Mouse (Mus musculus) intestine, postnatal 0 days (tissue): ENCODE data around the gene Wdr31. TPM values are rescaled to one million over a fixed set of nuclear protein-coding genes. Genes with fewer than 3 reads are reported as not detected.
A peak's percentile ranks its signal among the peaks of the same experiment; 100 is the strongest.

ENCODE experiments used
- ATAC-seq: fragments of 200-750 bp; cut with Nextera tagmentation; 2 replicates; pipeline ENCODE4 v1.8.0; 2017; ENCODE audit warnings: mild to moderate bottlenecking, moderate TSS enrichment, moderate library complexity
- H3K27ac ChIP-seq: fragments of 300-500 bp; sonication (generic); 2 replicates; pipeline ENCODE4 v1.5.1; 2014; ENCODE audit warnings: mild to moderate bottlenecking, low read depth, low read length, moderate library complexity
- H3K27me3 ChIP-seq: fragments of 300-500 bp; sonication (generic); replicated peaks from 2 replicates; pipeline ENCODE4 v1.6.1; 2014; ENCODE audit warnings: low read length, mixed read lengths; ENCODE audit not compliant: control insufficient read depth, insufficient read depth
- H3K36me3 ChIP-seq: fragments of 300-500 bp; sonication (generic); 2 replicates; pipeline ENCODE4 v1.6.1; 2014; ENCODE audit warnings: mild to moderate bottlenecking, moderate library complexity; ENCODE audit not compliant: control insufficient read depth, insufficient read depth
- H3K4me1 ChIP-seq: fragments of 300-500 bp; sonication (generic); replicated peaks from 2 replicates; pipeline ENCODE4 v1.6.1; 2014; ENCODE audit warnings: antibody characterized with exemption, low read length, mixed read lengths; ENCODE audit not compliant: control insufficient read depth, insufficient read depth
- H3K4me2 ChIP-seq: fragments of 300-500 bp; sonication (generic); replicated peaks from 2 replicates; pipeline ENCODE4 v1.6.1; 2014; ENCODE audit warnings: low read depth, mild to moderate bottlenecking, moderate library complexity
- H3K4me3 ChIP-seq: fragments of 300-500 bp; sonication (generic); 2 replicates; pipeline ENCODE4 v1.5.1; 2014; ENCODE audit warnings: low read depth, low read length
- H3K9ac ChIP-seq: fragments of 300-500 bp; sonication (generic); 2 replicates; pipeline ENCODE4 v1.6.1; 2014; ENCODE audit warnings: mild to moderate bottlenecking, low read depth, low read length
- H3K9me3 ChIP-seq: fragments of 300-500 bp; sonication (generic); 2 replicates; pipeline ENCODE4 v1.6.1; 2016; ENCODE audit warnings: mixed run types; ENCODE audit not compliant: control insufficient read depth
- CTCF ChIP-seq: sonication (generic); IDR thresholded peaks from 2 replicates; pipeline ENCODE4 v1.5.1; 2016; ENCODE audit warnings: low read depth, mild to moderate bottlenecking, control low read depth, antibody characterized with exemption, moderate library complexity
- WGBS: fragments of 180-500 bp; shearing (Covaris S2); extraction: QIAGEN DNeasy Blood & Tissue Kit; methylation state at CpG from one replicate; pipeline ENCODE4 v1.1.7; 2014; 5-methylcytosine and 5-hydroxymethylcytosine counted together
- polyA plus RNA-seq: library from polyadenylated mRNA; unstranded; fragments of >200 nt; fragmentation: Nextera tagmentation; extraction: Ambion mirVana; gene quantifications from 2 replicates; pipeline ENCODE4 v1.2.1, GENCODE M21; 2015

Wdr31 gene
- polyA plus RNA-seq, 1 experiment from 2014 or later, result 1.8 TPM

- no peaks in the 10 kb centered on the region for H3K9me3 ChIP-seq
- H3K9ac ChIP-seq, result peak overlapping the region; percentile 72
- peak; percentile 78 for TF ChIP-seq CTCF
- ATAC-seq, result peak; percentile 41
- WGBS, result under 1% methylated on average over 35 of the region's 35 CpGs
- no peaks in the 10 kb centered on the region for H3K27me3 ChIP-seq
- no peaks in the 10 kb centered on the region for H3K4me1 ChIP-seq
- peak overlapping the region; percentile 65 for H3K4me3 ChIP-seq
- peak overlapping the region; percentile 84 for H3K27ac ChIP-seq
- H3K36me3 ChIP-seq, result peaks cover 16% of the 10 kb centered on the region
- peak overlapping the region; percentile 62 for H3K4me2 ChIP-seq
These were observed 62.7 kb downstream of the Wdr31 start for GRCm38 (mm10) chr4:62407730-62408582.

- Histone ChIP-seq H3K4me1 (no peaks in the 10 kb centered on the region), H3K9me3 (no peaks in the 10 kb centered on the region), H3K4me3 (no peak overlapping the region), H3K27ac (no peak overlapping the region), H3K9ac (no peak overlapping the region), H3K36me3 (peaks cover 17% of the 10 kb centered on the region), H3K27me3 (no peaks in the 10 kb centered on the region), H3K4me2 (no peak overlapping the region)
- 78% methylated on average over 4 of the region's 4 CpGs for WGBS
- ATAC-seq, result no peak
- no peak for TF ChIP-seq CTCF
These were observed 64.6 kb downstream of the Wdr31 start for GRCm38 (mm10) chr4:62406133-62406532.

- H3K9ac ChIP-seq, result no peak overlapping the region
- ATAC-seq, result no peak
- H3K4me1 ChIP-seq, result no peaks in the 10 kb centered on the region
- no peak for TF ChIP-seq CTCF
- H3K4me3 ChIP-seq, result no peak overlapping the region
- no peak overlapping the region for H3K4me2 ChIP-seq
- no peaks in the 10 kb centered on the region for H3K27me3 ChIP-seq
- WGBS, result 78% methylated on average over 3 of the region's 3 CpGs
- no peaks in the 10 kb centered on the region for H3K9me3 ChIP-seq
- H3K36me3 ChIP-seq, result peaks cover 55% of the 10 kb centered on the region
- no peak overlapping the region for H3K27ac ChIP-seq
These were observed 71.7 kb downstream of the Wdr31 start for GRCm38 (mm10) chr4:62398956-62399355.

Other genes with a start within 250 kb of the Wdr31 start
- 2.4 and 3.1 TPM in 2 replicates for gene Zfp37, start 239.8 kb downstream of the Wdr31 start, polyA plus RNA-seq
- 16.1 and 17.8 TPM in 2 replicates for gene Slc31a2, start 208.3 kb downstream of the Wdr31 start, polyA plus RNA-seq
- gene Fkbp15, start 110.3 kb downstream of the Wdr31 start, polyA plus RNA-seq, result 16.9 and 18.3 TPM in 2 replicates
- 133 and 150 TPM in 2 replicates for gene Slc31a1, start 110.2 kb downstream of the Wdr31 start, polyA plus RNA-seq
- gene Cdc26, start 62.3 kb downstream of the Wdr31 start, polyA plus RNA-seq, result 72.5 and 73.7 TPM in 2 replicates
- 6.9 and 8.0 TPM in 2 replicates for gene Prpf4, start 62.1 kb downstream of the Wdr31 start, polyA plus RNA-seq
- gene Rnf183, start 35.6 kb downstream of the Wdr31 start, polyA plus RNA-seq, result 0.14 and 0.35 TPM in 2 replicates
- gene Bspry, start 9.2 kb upstream of the Wdr31 start, polyA plus RNA-seq, result 14.7 and 20.5 TPM in 2 replicates
- gene Hdhd3, start 32.6 kb upstream of the Wdr31 start, polyA plus RNA-seq, result 125 and 145 TPM in 2 replicates
- gene Alad, start 49.0 kb upstream of the Wdr31 start, polyA plus RNA-seq, result 156 and 168 TPM in 2 replicates
- gene Pole3, start 54.2 kb upstream of the Wdr31 start, polyA plus RNA-seq, result 38.0 TPM in 2 replicates
- gene 4933430I17Rik, start 54.5 kb upstream of the Wdr31 start, polyA plus RNA-seq, result 0.27 TPM in 1 of 2 replicates, not detected in the other
- gene Rgs3, start 89.0 kb upstream of the Wdr31 start, polyA plus RNA-seq, result 30.1 and 30.8 TPM in 2 replicates